18 mouse cellular contexts compared by ENCODE assay signal in the genomic region with DNA sequence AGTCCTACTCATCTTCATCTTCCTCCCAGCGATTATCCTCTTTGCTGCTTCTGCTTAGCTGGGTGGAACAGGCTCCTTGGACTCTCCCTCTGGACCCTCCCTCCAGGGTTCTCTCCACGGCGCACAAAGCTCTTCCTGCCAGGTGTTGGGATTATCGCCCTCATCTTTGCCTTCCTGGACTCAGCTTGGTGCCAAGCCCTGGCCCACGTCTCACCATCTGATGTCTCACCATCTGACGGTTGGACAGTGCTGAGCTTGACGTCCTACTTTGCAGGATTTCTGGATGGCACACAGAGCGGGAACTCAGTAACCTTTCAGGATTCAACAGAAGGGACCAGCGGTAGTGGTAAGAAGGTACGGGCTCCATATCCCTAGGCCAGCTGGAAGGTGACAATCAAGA. TPM values are rescaled to one million over a fixed set of nuclear protein-coding genes. Genes with fewer than 3 reads are reported as not detected.
DNase-seq lines count a peak whose midpoint lies in the region; ATAC-seq lines count a peak whose summit lies in the region.
"Had no signal": no experiment of that assay in that cellular context is flagged by ENCODE, and none has a peak within 500 bp of the region (broad histone marks: within the 10 kb centered on the region; RNA-seq: fewer than 3 reads in every experiment).

No protein-coding gene starts in this region.

- WGBS in limb, embryonic 15.5 days = 66% methylated on average over 10 of the region's 10 CpGs
- 85% methylated on average over 10 of the region's 10 CpGs for WGBS in limb, embryonic 10.5 days
- 77% methylated on average over 10 of the region's 10 CpGs for WGBS in liver, embryonic 11.5 days

- no peaks in the 10 kb centered on the region for H3K36me3 ChIP-seq in limb, embryonic 15.5 days
- no peaks in the 10 kb centered on the region for H3K36me3 ChIP-seq in limb, embryonic 10.5 days
- H3K36me3 ChIP-seq in liver, embryonic 11.5 days (ENCODE audit: control insufficient read depth, insufficient read depth, low read length) = no peaks in the 10 kb centered on the region
- H3K36me3 ChIP-seq: embryonic facial prominence, embryonic 10.5 days; heart, embryonic 12.5 days; hindbrain, embryonic 10.5 days; intestine, embryonic 15.5 days had no signal

- H3K27ac ChIP-seq in limb, embryonic 15.5 days = no peak overlapping the region
- H3K27ac ChIP-seq in limb, embryonic 10.5 days = no peak overlapping the region
- H3K27ac ChIP-seq in liver, embryonic 11.5 days (ENCODE audit: low read depth, low read length) = no peak overlapping the region
- H3K27ac ChIP-seq: embryonic facial prominence, embryonic 10.5 days; forebrain, embryonic 13.5 days; hindbrain, embryonic 10.5 days; hindbrain, embryonic 14.5 days; intestine, embryonic 15.5 days had no signal

- no peaks in the 10 kb centered on the region for H3K9me3 ChIP-seq in limb, embryonic 15.5 days
- H3K9me3 ChIP-seq in limb, embryonic 10.5 days (replicated peaks) = no peaks in the 10 kb centered on the region
- H3K9me3 ChIP-seq in liver, embryonic 11.5 days (ENCODE audit: control insufficient read depth, low read length) = no peaks in the 10 kb centered on the region
- H3K9me3 ChIP-seq: embryonic facial prominence, embryonic 10.5 days; forebrain, embryonic 13.5 days; heart, embryonic 12.5 days; hindbrain, embryonic 10.5 days; intestine, embryonic 15.5 days had no signal

- H3K9ac ChIP-seq in limb, embryonic 15.5 days = no peak overlapping the region
- no peak overlapping the region for H3K9ac ChIP-seq in liver, embryonic 11.5 days (ENCODE audit: low read depth, low read length)
- H3K9ac ChIP-seq: forebrain, embryonic 13.5 days; forebrain, postnatal 0 days; heart, embryonic 12.5 days; hindbrain, embryonic 14.5 days; intestine, embryonic 15.5 days had no signal

- DNase-seq in limb, embryonic 10.5 days (ENCODE audit: low spot score) = no peak
- peak; percentile 52 to 64 for DNase-seq in cerebellum, adult 18-20 months
- peak; percentile 77 for DNase-seq in cerebellum, adult 9-11 months
- DNase-seq in cerebellum, postnatal 36 days = peak; percentile 55 to 65
- DNase-seq in lung, postnatal 10 days = no peak
- no peak for DNase-seq in kidney, adult 18-20 months
- DNase-seq in liver, embryonic 11.5 days (ENCODE audit: low spot score) = no peak
- DNase-seq: adrenal gland, postnatal 10 days; forebrain, postnatal 0 days; kidney, adult 2 months had no signal

- no peaks in the 10 kb centered on the region for H3K27me3 ChIP-seq in limb, embryonic 15.5 days
- H3K27me3 ChIP-seq in limb, embryonic 10.5 days (ENCODE audit: low read depth, poor library complexity, severe bottlenecking) = no peaks in the 10 kb centered on the region
- no peaks in the 10 kb centered on the region; the same call in 1 of the 2 replicates for H3K27me3 ChIP-seq in liver, embryonic 11.5 days (replicated peaks; ENCODE audit: control insufficient read depth, insufficient read depth, low read length)
- H3K27me3 ChIP-seq: forebrain, embryonic 13.5 days; intestine, embryonic 15.5 days had no signal

- no peaks in the 10 kb centered on the region for H3K4me1 ChIP-seq in limb, embryonic 15.5 days
- no peaks in the 10 kb centered on the region for H3K4me1 ChIP-seq in limb, embryonic 10.5 days
- H3K4me1 ChIP-seq in liver, embryonic 11.5 days (replicated peaks; ENCODE audit: control insufficient read depth, insufficient read depth, low read length) = no peaks in the 10 kb centered on the region
- H3K4me1 ChIP-seq: embryonic facial prominence, embryonic 10.5 days; forebrain, embryonic 13.5 days; heart, embryonic 12.5 days; hindbrain, embryonic 10.5 days; intestine, embryonic 15.5 days had no signal

- no peak overlapping the region for H3K4me3 ChIP-seq in limb, embryonic 15.5 days
- H3K4me3 ChIP-seq in limb, embryonic 10.5 days = no peak overlapping the region
- no peak overlapping the region for H3K4me3 ChIP-seq in liver, embryonic 11.5 days (ENCODE audit: low read depth, low read length)
- H3K4me3 ChIP-seq: embryonic facial prominence, embryonic 10.5 days; forebrain, embryonic 13.5 days; heart, embryonic 12.5 days; hindbrain, embryonic 10.5 days; intestine, embryonic 15.5 days had no signal

- ATAC-seq in limb, embryonic 15.5 days (ENCODE audit: insufficient number of reproducible peaks, low FRiP score, low TSS enrichment, low read depth) = peak; percentile 24; the same call in 1 of the 2 replicates
- no peak for ATAC-seq in liver, embryonic 11.5 days (replicated peaks; ENCODE audit: low FRiP score)
- ATAC-seq: forebrain, embryonic 13.5 days; forebrain, postnatal 0 days; intestine, embryonic 15.5 days had no signal

- no peak overlapping the region for H3K4me2 ChIP-seq in limb, embryonic 15.5 days
- no peak overlapping the region for H3K4me2 ChIP-seq in liver, embryonic 11.5 days
- H3K4me2 ChIP-seq: forebrain, embryonic 13.5 days; heart, embryonic 12.5 days; hindbrain, embryonic 14.5 days; intestine, embryonic 15.5 days had no signal

RNA-seq across cellular contexts. Expression of a gene that starts 9.7 kb away (rescaled TPM):
- polyA plus RNA-seq in limb, embryonic 15.5 days (2015; fragmentation: Nextera tagmentation; extraction: Ambion mirVana) = 0.12 TPM in 1 of 2 replicates, not detected in the other
- not detected in 2 replicates for polyA plus RNA-seq in limb, embryonic 10.5 days (2016; fragmentation: Nextera tagmentation; extraction: Ambion mirVana)
- 2.0 and 3.1 TPM in 2 replicates for polyA plus RNA-seq in liver, embryonic 11.5 days (2014; fragmentation: Nextera tagmentation; extraction: Ambion mirVana)
- polyA plus RNA-seq: embryonic facial prominence, embryonic 10.5 days; forebrain, embryonic 13.5 days; forebrain, postnatal 0 days; heart, embryonic 12.5 days; heart, embryonic 16.5 days; hindbrain, embryonic 10.5 days; hindbrain, embryonic 14.5 days had no signal

RNA-seq across cellular contexts. Expression of a gene that starts 23.1 kb away (rescaled TPM):
- 0.21 and 0.24 TPM in 2 replicates for polyA plus RNA-seq in limb, embryonic 15.5 days (2015; fragmentation: Nextera tagmentation; extraction: Ambion mirVana)
- polyA plus RNA-seq in limb, embryonic 10.5 days (2016; fragmentation: Nextera tagmentation; extraction: Ambion mirVana) = 0.10 and 0.16 TPM in 2 replicates
- polyA plus RNA-seq in liver, embryonic 11.5 days (2014; fragmentation: Nextera tagmentation; extraction: Ambion mirVana) = 0.07 TPM in 1 of 2 replicates, not detected in the other
- polyA plus RNA-seq: forebrain, embryonic 13.5 days had no signal

RNA-seq across cellular contexts. Expression of a gene that starts 35.0 kb away (rescaled TPM):
- polyA plus RNA-seq in limb, embryonic 15.5 days (2015; fragmentation: Nextera tagmentation; extraction: Ambion mirVana) = 109 TPM in 2 replicates
- polyA plus RNA-seq in limb, embryonic 10.5 days (2016; fragmentation: Nextera tagmentation; extraction: Ambion mirVana) = 142 and 144 TPM in 2 replicates
- 98.8 and 109 TPM in 2 replicates for polyA plus RNA-seq in liver, embryonic 11.5 days (2014; fragmentation: Nextera tagmentation; extraction: Ambion mirVana)

RNA-seq across cellular contexts. Expression of a gene that starts 35.7 kb away (rescaled TPM):
- polyA plus RNA-seq in limb, embryonic 15.5 days (2015; fragmentation: Nextera tagmentation; extraction: Ambion mirVana) = 79.6 and 81.2 TPM in 2 replicates
- polyA plus RNA-seq in limb, embryonic 10.5 days (2016; fragmentation: Nextera tagmentation; extraction: Ambion mirVana) = 112 and 116 TPM in 2 replicates
- 76.1 and 81.1 TPM in 2 replicates for polyA plus RNA-seq in liver, embryonic 11.5 days (2014; fragmentation: Nextera tagmentation; extraction: Ambion mirVana)

Comparison
In these comparisons a context has a peak if more than half of its experiments do, and no peak if none do; other contexts are left out.
1. DNase-seq: peak in cerebellum, adult 18-20 months (2 of 2), cerebellum, adult 9-11 months (single experiment) and cerebellum, postnatal 36 days (2 of 2); none in limb, embryonic 10.5 days (single experiment), lung, postnatal 10 days (single experiment), kidney, adult 18-20 months (single experiment) and liver, embryonic 11.5 days (single experiment).